Mouse (Mus musculus) mouse embryonic stem cell (cell line): Measurements from ENCODE around the gene Psma5.

Source experiments
- in situ Hi-C, 2 experiments: fragments of 300-500 bp; cut with MboI; formaldehyde crosslinking; loops; 1 replicate in 1 of 2; 3 replicates in 1 of 2; pipeline ENCODE4 v1.14.3; 2019 to 2020; ENCODE audit warnings: low sequenced_read_pairs in 2 of 2, low pct_unique_long_range_greater_than_20kb in 1 of 2, mixed read lengths in 1 of 2; ENCODE audit not compliant: unreplicated experiment in 1 of 2

The Psma5 gene

GRCm38 (mm10) chr3:108256719-108257637 lies at the start of gene Psma5:
Gene Psma5, plus strand, starts transcription at chr3:108256926.
- in situ Hi-C loops: no loop called here

- in situ Hi-C loops: no loop called here
Observed at GRCm38 (mm10) chr3:108209001-108209400, 47.7 kb upstream of the Psma5 start.

DNA sequence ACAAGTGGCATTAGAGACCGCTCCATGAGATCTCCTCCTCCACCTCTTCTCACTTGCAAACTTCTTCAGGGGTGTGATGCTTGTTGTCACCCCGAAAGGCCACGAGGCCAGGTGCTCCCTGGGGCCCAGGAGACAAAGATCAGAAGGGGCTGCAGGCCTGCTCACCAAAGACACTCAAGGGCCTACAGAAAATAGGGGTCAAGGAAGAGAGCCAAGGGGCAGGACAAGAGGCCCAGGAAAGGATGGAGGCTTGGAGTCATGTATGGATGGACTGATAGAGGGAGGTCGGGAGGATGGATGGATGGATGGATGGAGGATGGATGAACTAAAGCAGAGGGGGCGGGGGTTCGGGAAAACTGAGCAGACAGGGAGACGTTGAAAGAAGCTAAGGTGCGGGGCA lies 47.2 kb upstream of the Psma5 start:
- in situ Hi-C loops: no loop called here

- in situ Hi-C loops: no loop called here
Observed at GRCm38 (mm10) chr3:108209946-108210770, 46.6 kb upstream of the Psma5 start.

DNA sequence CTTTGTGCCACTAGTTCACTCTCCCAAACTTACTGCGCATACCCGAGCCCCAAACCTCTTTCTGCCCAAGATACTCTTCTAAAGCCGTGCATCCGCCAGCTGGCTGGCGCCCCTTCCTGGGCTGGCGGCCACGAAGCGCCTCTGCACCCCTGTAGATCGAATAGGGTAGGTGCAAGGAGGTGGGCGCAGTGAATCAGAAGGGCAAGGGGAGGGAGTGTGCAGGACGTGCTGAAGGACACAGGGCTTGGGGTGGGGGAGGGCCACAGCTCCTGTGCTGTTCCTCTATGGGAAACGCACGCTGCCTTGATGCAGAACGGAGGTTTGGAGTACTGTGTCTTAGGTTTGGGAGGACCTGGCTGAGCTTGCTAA lies 46.0 kb upstream of the Psma5 start, which contains the start of gene Atxn7l2:
Gene Atxn7l2, minus strand, starts transcription at position 164 of the 369 bp plus-strand sequence.
- in situ Hi-C loops: no loop called here

GRCm38 (mm10) chr3:108211845-108212244 lies 44.9 kb upstream of the Psma5 start:
- in situ Hi-C loops: no loop called here

DNA sequence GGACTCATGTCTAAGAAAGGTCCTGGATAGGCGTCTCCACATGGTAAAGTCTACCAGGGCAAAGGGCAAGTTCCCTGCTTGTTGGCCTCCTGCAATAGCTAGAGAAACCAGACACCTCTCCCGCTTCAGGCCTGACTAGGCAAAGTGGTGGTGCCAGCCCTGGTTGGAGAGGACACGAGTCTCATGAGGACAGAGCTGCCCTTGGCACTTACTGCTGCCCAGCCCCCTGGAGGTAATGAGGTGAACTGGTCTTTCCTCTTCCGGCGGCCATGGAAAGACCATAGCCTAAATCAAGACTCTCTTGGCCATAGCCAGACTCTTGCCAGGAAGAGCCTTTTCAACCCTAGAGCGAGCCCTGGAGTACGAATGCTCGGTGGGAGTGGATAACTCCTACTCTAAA lies 44.3 kb upstream of the Psma5 start:
- in situ Hi-C loops: no loop called here

GRCm38 (mm10) chr3:108214734-108215133 lies 42.0 kb upstream of the Psma5 start:
- in situ Hi-C loops: no loop called here

GRCm38 (mm10) chr3:108220661-108221060 lies 36.1 kb upstream of the Psma5 start:
- in situ Hi-C loops: no loop called here

GRCm38 (mm10) chr3:108225711-108226557 lies 30.8 kb upstream of the Psma5 start:
- in situ Hi-C loops: no loop called here

DNA sequence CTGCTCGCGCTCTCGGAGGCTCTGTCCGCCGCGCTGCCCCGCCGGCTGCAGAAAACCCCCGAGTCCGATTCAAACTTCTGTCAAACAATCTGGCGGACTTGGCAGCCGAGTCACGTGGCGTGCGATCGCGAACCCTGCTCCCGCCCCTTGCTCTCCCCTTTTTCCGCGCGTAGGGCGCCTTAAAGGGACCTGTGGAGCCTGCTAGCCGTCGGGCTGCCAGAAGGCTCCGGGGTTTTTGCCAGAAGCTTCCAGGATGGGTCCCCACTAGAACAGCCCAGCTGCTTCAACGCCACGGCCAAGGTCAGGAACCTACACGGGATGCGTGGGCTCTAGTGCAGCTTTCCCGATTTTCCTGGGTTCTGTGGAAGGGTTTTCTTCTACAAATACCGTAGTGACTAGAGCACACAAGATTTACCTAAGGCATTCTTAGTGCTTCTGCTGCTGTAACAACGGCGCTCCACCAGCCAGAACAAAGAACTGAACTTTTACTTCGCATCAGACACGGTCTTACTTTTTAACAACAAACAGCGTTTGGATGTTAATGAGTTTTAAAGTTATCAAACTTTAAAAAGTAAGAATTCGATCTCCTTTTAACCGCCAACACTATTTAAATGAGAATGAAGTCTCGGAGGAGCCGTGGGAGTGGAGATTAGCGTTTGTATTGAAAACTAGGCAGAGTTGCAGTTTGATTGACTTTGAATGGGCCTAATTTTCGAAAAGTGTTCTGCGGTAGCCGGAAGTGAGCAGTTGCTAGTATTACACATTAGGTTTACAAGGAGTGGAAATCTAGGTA lies 30.0 kb upstream of the Psma5 start, which contains the start of gene Sypl2:
Gene Sypl2, minus strand, starts transcription at position 91 of the 793 bp plus-strand sequence.
- in situ Hi-C loops: no loop called here

DNA sequence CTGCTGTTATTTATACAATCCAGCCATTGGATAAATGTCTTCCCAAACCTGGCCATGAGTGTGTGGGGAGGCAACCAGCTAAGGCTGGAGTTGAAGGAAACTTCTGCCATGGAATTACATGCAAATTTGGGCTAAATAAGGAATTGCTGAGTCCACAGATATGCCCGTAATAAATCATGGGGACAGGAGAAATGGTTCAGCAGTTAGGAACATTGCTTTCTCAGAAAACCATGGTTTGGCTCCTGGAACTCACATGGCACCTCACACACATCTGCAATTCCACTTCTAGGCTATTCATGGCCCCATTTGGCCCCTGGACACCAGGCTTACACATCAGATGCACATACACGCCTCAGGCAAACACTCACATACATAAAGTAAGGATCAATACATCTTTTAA lies 29.2 kb upstream of the Psma5 start:
- in situ Hi-C loops: no loop called here

- in situ Hi-C loops: loop anchor here in 1 of 2 experiments (10.0 kb wide), 1 partner anchor 67 kb away; no protein-coding TSS in a partner anchor
Observed at GRCm38 (mm10) chr3:108231646-108232045, 25.1 kb upstream of the Psma5 start.

DNA sequence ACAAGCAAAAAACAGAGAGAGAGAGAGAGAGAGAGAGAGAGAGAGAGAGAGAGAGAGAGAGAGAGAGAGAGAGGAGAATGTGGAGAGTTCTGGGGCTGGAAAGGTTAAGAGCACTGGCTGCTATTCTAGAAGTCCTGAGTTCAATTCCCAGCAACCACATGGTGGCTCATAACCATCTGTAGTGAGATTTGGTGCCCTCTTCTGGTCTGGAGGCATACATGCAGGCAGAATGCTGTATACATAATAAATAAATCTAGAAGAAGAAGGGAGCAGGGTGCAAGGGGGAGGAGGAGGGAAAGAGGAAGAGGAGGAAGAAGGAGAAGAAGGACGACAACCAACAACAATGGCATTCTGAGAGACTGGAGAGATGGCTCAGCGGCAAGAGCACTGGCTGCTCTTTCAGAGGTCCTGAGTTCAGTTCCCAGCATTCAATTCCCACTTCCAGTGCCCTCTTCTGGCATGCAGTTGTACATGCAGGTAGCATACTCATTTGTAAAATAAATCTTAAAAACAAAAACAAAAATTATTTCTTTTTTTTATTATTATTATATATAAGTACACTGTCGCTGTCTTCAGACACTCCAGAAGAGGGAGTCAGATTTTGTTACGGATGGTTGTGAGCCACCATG lies 19.1 kb upstream of the Psma5 start:
- in situ Hi-C loops: loop anchor here in 1 of 2 experiments (10.0 kb wide), 1 partner anchor 73 kb away; no protein-coding TSS in a partner anchor

DNA sequence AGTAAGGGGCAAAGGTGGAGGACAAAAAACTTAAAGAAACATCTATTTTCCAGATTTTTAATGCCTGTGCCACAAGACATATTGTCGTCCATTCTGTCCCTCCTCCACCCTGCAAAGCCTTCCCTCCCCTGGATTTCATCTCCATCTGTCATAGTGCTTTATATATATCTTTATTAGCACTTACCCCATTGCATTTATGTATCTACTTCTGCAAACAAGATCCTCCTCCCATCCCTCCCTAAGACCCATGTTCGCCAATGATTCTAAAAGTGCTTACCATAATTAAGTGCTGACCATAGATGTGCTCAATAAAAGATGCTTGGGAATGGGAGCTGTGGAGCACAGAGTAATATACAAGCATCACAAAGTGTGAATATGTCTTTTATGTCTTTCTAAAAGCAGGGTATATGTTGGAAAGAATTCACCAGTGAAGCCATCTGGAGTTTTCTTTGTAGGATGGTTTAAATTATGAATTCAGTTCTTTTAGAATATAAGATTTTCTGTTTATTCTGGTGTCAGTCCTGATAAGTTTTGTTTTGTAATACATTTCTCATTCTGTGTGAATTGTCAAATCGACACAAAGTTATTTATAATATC lies 15.4 kb upstream of the Psma5 start:
- in situ Hi-C loops: no loop called here

DNA sequence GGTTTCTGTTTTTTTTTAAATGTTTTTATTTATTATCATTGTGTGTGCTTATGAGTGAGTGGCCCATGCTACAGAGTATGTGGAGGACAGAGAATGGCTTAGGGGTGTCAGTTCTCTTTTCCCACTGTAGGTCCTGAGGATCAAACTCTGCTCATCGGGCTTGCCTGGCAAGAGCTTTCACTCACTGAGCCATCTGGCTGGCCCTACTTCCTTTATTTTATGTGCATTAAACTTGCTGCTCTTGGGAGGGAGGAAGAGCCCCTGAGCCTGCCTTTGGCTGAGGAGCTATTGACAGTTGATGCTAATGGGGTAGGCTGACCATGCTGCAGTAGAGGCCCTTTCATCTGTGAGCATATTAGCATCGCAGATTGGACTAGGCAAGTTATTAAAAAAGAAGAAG lies 9.9 kb upstream of the Psma5 start:
- in situ Hi-C loops: no loop called here
